Mouse (Mus musculus) right cerebral cortex, adult 2 months (tissue): ENCODE results near the gene Sorl1.
A peak's percentile ranks its signal among the peaks of the same experiment; 100 is the strongest.

Source experiments
- DNase-seq, 2 experiments: peaks; one replicate each; pipeline ENCODE4 v3.0.0; 2021 to 2022; ENCODE audit warnings: low spot score in 2 of 2

Gene Sorl1

GRCm38 (mm10) chr9:42008501-42008900, 115.6 kb downstream of the Sorl1 start:
- DNase-seq: no peak

- DNase-seq: peak in 1 of 2 experiments; percentile 49
Observed at GRCm38 (mm10) chr9:42005101-42005500, 119.0 kb downstream of the Sorl1 start.

- DNase-seq: no peak
Observed at GRCm38 (mm10) chr9:42004140-42004539, 120.0 kb downstream of the Sorl1 start.

- peak; percentile 47 to 57 for DNase-seq
Observed at GRCm38 (mm10) chr9:41999498-42000473, 124.3 kb downstream of the Sorl1 start.

GRCm38 (mm10) chr9:41995278-41995677, 128.8 kb downstream of the Sorl1 start:
- no peak for DNase-seq

- DNase-seq: no peak
Observed at GRCm38 (mm10) chr9:41993821-41994220, 130.3 kb downstream of the Sorl1 start.

- DNase-seq: no peak
Observed at GRCm38 (mm10) chr9:41992841-41993240, 131.3 kb downstream of the Sorl1 start.

GRCm38 (mm10) chr9:41985636-41986035, 138.5 kb downstream of the Sorl1 start:
- DNase-seq: no peak

GRCm38 (mm10) chr9:41985052-41985451, 139.0 kb downstream of the Sorl1 start:
- no peak for DNase-seq

- DNase-seq: no peak
Observed at GRCm38 (mm10) chr9:41984306-41984705, 139.8 kb downstream of the Sorl1 start.

- DNase-seq: no peak
Observed at GRCm38 (mm10) chr9:41983286-41983685, 140.8 kb downstream of the Sorl1 start.

- no peak for DNase-seq
Observed at GRCm38 (mm10) chr9:41982760-41983159, 141.3 kb downstream of the Sorl1 start.

GRCm38 (mm10) chr9:41982023-41982422, 142.1 kb downstream of the Sorl1 start:
- peak; percentile 75 to 77 for DNase-seq

- no peak for DNase-seq
Observed at GRCm38 (mm10) chr9:41981306-41981705, 142.8 kb downstream of the Sorl1 start.

- DNase-seq: no peak
Observed at GRCm38 (mm10) chr9:41980796-41981195, 143.3 kb downstream of the Sorl1 start.

- DNase-seq: no peak
Observed at GRCm38 (mm10) chr9:41978366-41978765, 145.7 kb downstream of the Sorl1 start.

GRCm38 (mm10) chr9:41975968-41976367, 148.1 kb downstream of the Sorl1 start:
- no peak for DNase-seq

- DNase-seq: no peak
Observed at GRCm38 (mm10) chr9:41974661-41975060, 149.4 kb downstream of the Sorl1 start.

GRCm38 (mm10) chr9:41973775-41974657, 150.1 kb downstream of the Sorl1 start:
- peak; percentile 89 to 90 for DNase-seq

- no peak for DNase-seq
Observed at GRCm38 (mm10) chr9:41969961-41970360, 154.1 kb downstream of the Sorl1 start.

- DNase-seq: no peak
Observed at GRCm38 (mm10) chr9:41968673-41969460, 155.2 kb downstream of the Sorl1 start.
